Mouse (Mus musculus) olfactory bulb, adult 2 months (tissue): Measurements from ENCODE around the gene AA986860.

Source experiments
- CTCF ChIP-seq: fragments of 200-500 bp; IDR thresholded peaks from 2 replicates; pipeline ENCODE4 v1.5.1; 2012; ENCODE audit warnings: low read depth, mild to moderate bottlenecking, low read length, moderate library complexity; ENCODE audit not compliant: insufficient read depth
- POLR2A ChIP-seq: fragments of 200-500 bp; IDR thresholded peaks from 2 replicates; pipeline ENCODE4 v1.6.1; 2012; ENCODE audit warnings: mild to moderate bottlenecking, low read depth, low read length, moderate library complexity; ENCODE audit not compliant: insufficient read depth

DNA sequence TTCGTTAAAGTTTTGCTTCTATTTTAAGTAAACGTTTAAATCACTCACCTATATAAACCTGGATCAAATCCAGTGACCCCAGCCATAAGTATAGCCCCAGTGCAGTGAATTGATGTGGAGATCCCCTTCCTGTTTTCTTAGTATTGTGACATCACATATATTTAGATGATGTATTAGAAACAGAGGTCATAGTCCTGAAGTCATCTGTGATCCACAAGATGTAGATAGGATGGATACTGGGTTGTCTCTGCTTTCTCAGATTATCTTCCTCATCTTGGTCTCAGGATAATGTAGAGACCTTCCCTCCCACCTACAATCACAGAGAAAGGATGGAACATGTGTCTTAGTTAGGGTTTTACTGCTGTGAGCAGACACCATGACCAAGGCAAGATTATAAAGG is 2.6 kb upstream of the AA986860 start, which contains the start of gene Pfkfb2:
- TF ChIP-seq CTCF = no peak
- no peak for TF ChIP-seq POLR2A
